Mouse (Mus musculus) myocyte (in vitro differentiated cells): ENCODE data around the gene B3gnt3. TPM values are rescaled to one million over a fixed set of nuclear protein-coding genes. Genes with fewer than 3 reads are reported as not detected.

Experiments used
- H3K27me3 ChIP-seq: one replicate; pipeline ENCODE4 v1.6.1; 2011; ENCODE audit not compliant: control insufficient read depth, insufficient read depth, insufficient read length
- H3K36me3 ChIP-seq: one replicate; pipeline ENCODE4 v1.6.1; 2011; ENCODE audit not compliant: control insufficient read depth, insufficient read depth
- H3K4me2 ChIP-seq: one replicate; pipeline ENCODE4 v1.6.1; 2011; ENCODE audit warnings: low read depth, control low read depth
- H3K4me3 ChIP-seq: one replicate; pipeline ENCODE4 v1.5.1; 2011; ENCODE audit warnings: mild to moderate bottlenecking, control low read depth, moderate library complexity
- H3K79me2 ChIP-seq: one replicate; pipeline ENCODE4 v1.6.1; 2011; ENCODE audit not compliant: control insufficient read depth, insufficient read depth
- H3ac ChIP-seq: one replicate; pipeline ENCODE4 v1.6.1; 2011; ENCODE audit not compliant: control insufficient read depth, insufficient read length
- CEBPB ChIP-seq: IDR thresholded peaks from 2 replicates; pipeline ENCODE4 v1.6.1; 2011; ENCODE audit warnings: mild to moderate bottlenecking, moderate library complexity; ENCODE audit not compliant: poor library complexity, insufficient read depth, severe bottlenecking
- E2F4 ChIP-seq: IDR thresholded peaks from one replicate; pipeline ENCODE4 v1.6.1; 2011; ENCODE audit warnings: mild to moderate bottlenecking, control low read depth, moderate library complexity; ENCODE audit not compliant: insufficient read depth
- MAX ChIP-seq: IDR thresholded peaks from one replicate; pipeline ENCODE4 v1.6.1; 2011; ENCODE audit warnings: low read depth, mild to moderate bottlenecking, control low read depth
- MYOD1 ChIP-seq, 3 experiments: IDR thresholded peaks; one replicate each; pipeline ENCODE4 v1.6.1; 2011; ENCODE audit warnings: control low read depth in 2 of 3, low read depth in 2 of 3, mild to moderate bottlenecking in 2 of 3, moderate library complexity in 1 of 3; ENCODE audit not compliant: insufficient read length in 2 of 3, control insufficient read depth in 1 of 3
- MYOG ChIP-seq, 3 experiments: IDR thresholded peaks; one replicate each; pipeline ENCODE4 v1.6.1; 2011; ENCODE audit warnings: control low read depth in 2 of 3, low read depth in 2 of 3, mild to moderate bottlenecking in 2 of 3; ENCODE audit not compliant: insufficient read length in 2 of 3, control insufficient read depth in 1 of 3, insufficient read depth in 1 of 3
- POLR2A ChIP-seq: IDR thresholded peaks from one replicate; pipeline ENCODE4 v1.6.1; 2011; ENCODE audit warnings: low read depth, mild to moderate bottlenecking, control low read depth, moderate library complexity; ENCODE audit not compliant: insufficient read length
- POLR2AphosphoS2 ChIP-seq: IDR thresholded peaks from one replicate; pipeline ENCODE4 v1.6.1; 2011; ENCODE audit warnings: low read depth, control low read depth; ENCODE audit not compliant: insufficient read length
- REST ChIP-seq: IDR thresholded peaks from one replicate; pipeline ENCODE4 v1.6.1; 2011; ENCODE audit warnings: mild to moderate bottlenecking, control low read depth, moderate library complexity; ENCODE audit not compliant: insufficient read depth, insufficient read length
- SRF ChIP-seq: IDR thresholded peaks from one replicate; pipeline ENCODE4 v1.6.1; 2011; ENCODE audit warnings: low read depth; ENCODE audit not compliant: control insufficient read depth, insufficient read length
- TCF12 ChIP-seq: IDR thresholded peaks from one replicate; pipeline ENCODE4 v1.6.1; 2011; ENCODE audit warnings: mild to moderate bottlenecking, control low read depth; ENCODE audit not compliant: poor library complexity, insufficient read depth, severe bottlenecking
- TCF3 ChIP-seq: IDR thresholded peaks from one replicate; pipeline ENCODE4 v1.6.1; 2011; ENCODE audit warnings: low read depth, control low read depth; ENCODE audit not compliant: insufficient read length
- USF1 ChIP-seq: IDR thresholded peaks from one replicate; pipeline ENCODE4 v1.6.1; 2011; ENCODE audit warnings: low read depth, mild to moderate bottlenecking, control low read depth, moderate library complexity
- polyA plus RNA-seq: library from polyadenylated mRNA; unstranded; fragments of >200 nt; fragmentation: generic; extraction: Trizol; gene quantifications from one replicate; pipeline ENCODE4 v1.2.1, GENCODE M21; 2012; ENCODE audit warnings: missing spikeins

B3gnt3 gene
- polyA plus RNA-seq, 1 experiment: 0.01 TPM

DNA sequence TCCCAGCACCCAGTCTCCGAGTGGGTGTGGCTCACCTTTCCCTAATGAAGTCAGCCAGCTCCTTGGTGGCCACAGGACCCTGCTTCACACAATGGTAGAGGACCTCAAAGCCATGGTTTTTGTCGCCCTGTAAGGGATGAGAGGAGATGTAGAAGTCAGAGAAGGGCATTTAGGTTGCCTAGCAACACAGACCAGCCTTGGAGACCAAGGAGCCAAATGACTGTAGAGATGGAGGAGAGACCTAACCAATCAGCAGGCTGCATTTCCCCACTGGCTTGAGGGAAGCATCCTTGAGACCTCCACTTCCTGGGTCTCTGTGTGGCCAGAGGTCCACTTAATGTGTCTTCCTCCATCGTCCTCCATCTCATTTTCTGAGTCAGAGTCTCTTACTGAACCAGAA is 16.7 kb upstream of the B3gnt3 start:
- H3K36me3 ChIP-seq: no peaks in the 10 kb centered on the region
- no peak for TF ChIP-seq MYOG (IDR thresholded peaks at IDR 0.05; ENCODE audit: control insufficient read depth in 1 of 3, insufficient read depth in 1 of 3, insufficient read length in 2 of 3, low read depth in 2 of 3)
- no peak for TF ChIP-seq POLR2A
- no peak for TF ChIP-seq MYOD1 (IDR thresholded peaks at IDR 0.05; ENCODE audit: control insufficient read depth in 1 of 3, insufficient read length in 2 of 3, low read depth in 2 of 3)
- TF ChIP-seq REST: no peak
- TF ChIP-seq TCF3: no peak
- no peak for TF ChIP-seq SRF
- no peak for TF ChIP-seq USF1
- no peak for TF ChIP-seq MAX
- no peak for TF ChIP-seq TCF12
- no peak for TF ChIP-seq CEBPB
- TF ChIP-seq E2F4: no peak
- TF ChIP-seq POLR2AphosphoS2: no peak
- peaks cover 54% of the 10 kb centered on the region for H3K27me3 ChIP-seq
- H3K79me2 ChIP-seq: no peaks in the 10 kb centered on the region
- no peak overlapping the region for H3ac ChIP-seq
- no peak overlapping the region for H3K4me3 ChIP-seq
- no peak overlapping the region for H3K4me2 ChIP-seq

- H3K36me3 ChIP-seq: no peaks in the 10 kb centered on the region
- H3K27me3 ChIP-seq: peaks cover 43% of the 10 kb centered on the region
- no peak overlapping the region for H3K4me3 ChIP-seq
- no peaks in the 10 kb centered on the region for H3K79me2 ChIP-seq
- no peak overlapping the region for H3K4me2 ChIP-seq
- no peak overlapping the region for H3ac ChIP-seq
- no peak for TF ChIP-seq POLR2AphosphoS2
- TF ChIP-seq CEBPB: no peak
- no peak for TF ChIP-seq USF1
- TF ChIP-seq POLR2A: no peak
- no peak for TF ChIP-seq REST
- no peak for TF ChIP-seq SRF
- no peak for TF ChIP-seq MAX
- no peak for TF ChIP-seq TCF12
- no peak for TF ChIP-seq TCF3
- TF ChIP-seq MYOD1 (IDR thresholded peaks at IDR 0.05; ENCODE audit: control insufficient read depth in 1 of 3, insufficient read length in 2 of 3, low read depth in 2 of 3): no peak
- TF ChIP-seq E2F4: no peak
- TF ChIP-seq MYOG (IDR thresholded peaks at IDR 0.05; ENCODE audit: control insufficient read depth in 1 of 3, insufficient read depth in 1 of 3, insufficient read length in 2 of 3, low read depth in 2 of 3): no peak
These were observed 15.5 kb upstream of the B3gnt3 start for GRCm38 (mm10) chr8:71717096-71717495.

GRCm38 (mm10) chr8:71716561-71717053 is 15.0 kb upstream of the B3gnt3 start:
- no peak overlapping the region for H3ac ChIP-seq
- H3K27me3 ChIP-seq: peaks cover 42% of the 10 kb centered on the region
- no peaks in the 10 kb centered on the region for H3K36me3 ChIP-seq
- H3K4me2 ChIP-seq: no peak overlapping the region
- no peak overlapping the region for H3K4me3 ChIP-seq
- no peaks in the 10 kb centered on the region for H3K79me2 ChIP-seq
- TF ChIP-seq REST: no peak
- TF ChIP-seq POLR2A: no peak
- no peak for TF ChIP-seq TCF12
- TF ChIP-seq MYOD1 (IDR thresholded peaks at IDR 0.05; ENCODE audit: control insufficient read depth in 1 of 3, insufficient read length in 2 of 3, low read depth in 2 of 3): no peak
- no peak for TF ChIP-seq MYOG (IDR thresholded peaks at IDR 0.05; ENCODE audit: control insufficient read depth in 1 of 3, insufficient read depth in 1 of 3, insufficient read length in 2 of 3, low read depth in 2 of 3)
- TF ChIP-seq E2F4: no peak
- TF ChIP-seq POLR2AphosphoS2: no peak
- TF ChIP-seq MAX: no peak
- TF ChIP-seq SRF: no peak
- no peak for TF ChIP-seq TCF3
- no peak for TF ChIP-seq USF1
- no peak for TF ChIP-seq CEBPB

DNA sequence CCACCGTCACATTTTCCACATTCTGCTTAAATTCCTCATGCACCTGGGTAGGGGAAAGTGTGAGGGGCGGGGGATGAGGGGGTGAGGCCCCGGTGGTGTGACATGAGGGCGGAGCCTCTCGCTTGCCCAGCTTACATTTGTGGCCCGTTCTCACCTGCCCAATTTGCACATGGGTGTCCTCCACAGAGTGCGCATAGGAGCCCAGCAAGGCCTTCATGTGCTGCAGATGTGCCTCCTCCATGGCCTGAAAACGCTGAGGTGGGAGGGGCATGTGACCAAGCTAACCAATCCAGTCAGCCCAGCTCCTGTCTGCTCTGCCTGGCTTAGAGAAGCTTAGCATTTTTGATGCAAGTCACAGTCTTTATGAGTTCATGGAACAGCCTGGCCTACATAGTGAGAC is 13.9 kb upstream of the B3gnt3 start:
- H3K27me3 ChIP-seq: peaks cover 39% of the 10 kb centered on the region
- no peak overlapping the region for H3K4me2 ChIP-seq

More for the DNA sequence above, 13.9 kb upstream of the B3gnt3 start:
- Histone ChIP-seq H3ac (no peak overlapping the region), H3K79me2 (no peaks in the 10 kb centered on the region), H3K4me3 (no peak overlapping the region), H3K36me3 (no peaks in the 10 kb centered on the region)
- TF ChIP-seq E2F4: no peak
- no peak for TF ChIP-seq TCF12
- TF ChIP-seq USF1: no peak
- TF ChIP-seq REST: no peak
- no peak for TF ChIP-seq CEBPB
- TF ChIP-seq TCF3: no peak
- TF ChIP-seq POLR2AphosphoS2: no peak
- no peak for TF ChIP-seq SRF
- no peak for TF ChIP-seq MYOG (IDR thresholded peaks at IDR 0.05; ENCODE audit: control insufficient read depth in 1 of 3, insufficient read depth in 1 of 3, insufficient read length in 2 of 3, low read depth in 2 of 3)
- no peak for TF ChIP-seq MAX
- no peak for TF ChIP-seq MYOD1 (IDR thresholded peaks at IDR 0.05; ENCODE audit: control insufficient read depth in 1 of 3, insufficient read length in 2 of 3, low read depth in 2 of 3)
- no peak for TF ChIP-seq POLR2A
